Mouse (Mus musculus) forebrain, postnatal 0 days (tissue): ENCODE results near the gene Cd47. TPM values are rescaled to one million over a fixed set of nuclear protein-coding genes. Genes with fewer than 3 reads are reported as not detected.

Source experiments
- ATAC-seq: fragments of 200-750 bp; cut with Nextera tagmentation; 2 replicates; pipeline ENCODE4 v1.8.0; 2017; ENCODE audit warnings: mild to moderate bottlenecking, moderate library complexity
- DNase-seq: peaks from one replicate; pipeline ENCODE4 v3.0.0-alpha.2; 2015
- H3K27ac ChIP-seq: fragments of 300-500 bp; sonication (generic); 2 replicates; pipeline ENCODE4 v1.5.1; 2014; ENCODE audit warnings: low read depth, mild to moderate bottlenecking, antibody characterized with exemption, low read length, moderate library complexity, mixed read lengths
- H3K27me3 ChIP-seq: fragments of 300-500 bp; sonication (generic); 2 replicates; pipeline ENCODE4 v1.6.1; 2014; ENCODE audit warnings: mild to moderate bottlenecking, low read length, mixed read lengths; ENCODE audit not compliant: insufficient read depth
- H3K36me3 ChIP-seq: fragments of 300-500 bp; sonication (generic); 2 replicates; pipeline ENCODE4 v1.6.1; 2014; ENCODE audit warnings: mild to moderate bottlenecking, moderate library complexity; ENCODE audit not compliant: insufficient read depth
- H3K4me1 ChIP-seq: fragments of 300-500 bp; sonication (generic); 2 replicates; pipeline ENCODE4 v1.6.1; 2014; ENCODE audit warnings: antibody characterized with exemption; ENCODE audit not compliant: insufficient read depth
- H3K4me2 ChIP-seq: fragments of 300-500 bp; sonication (generic); 2 replicates; pipeline ENCODE4 v1.6.1; 2014; ENCODE audit warnings: low read depth, mild to moderate bottlenecking, moderate library complexity
- H3K4me3 ChIP-seq: fragments of 300-500 bp; sonication (generic); 2 replicates; pipeline ENCODE4 v1.5.1; 2014; ENCODE audit warnings: low read depth, low read length, mixed read lengths
- H3K9ac ChIP-seq: fragments of 300-500 bp; sonication (generic); 2 replicates; pipeline ENCODE4 v1.6.1; 2014; ENCODE audit warnings: mild to moderate bottlenecking
- H3K9me3 ChIP-seq: fragments of 300-500 bp; sonication (generic); 2 replicates; pipeline ENCODE4 v1.6.1; 2016; ENCODE audit warnings: low read length
- CTCF ChIP-seq: sonication (generic); IDR thresholded peaks from 2 replicates; pipeline ENCODE4 v1.5.1; 2016; ENCODE audit warnings: antibody characterized with exemption, control low read depth, low read depth
- WGBS: fragments of 180-500 bp; shearing (Covaris S2); extraction: QIAGEN DNeasy Blood & Tissue Kit; methylation state at CpG from one replicate; pipeline ENCODE4 v1.1.7; 2014; 5-methylcytosine and 5-hydroxymethylcytosine counted together
- polyA plus RNA-seq: library from polyadenylated mRNA; unstranded; fragments of >200 nt; fragmentation: Nextera tagmentation; extraction: Ambion mirVana; gene quantifications from 2 replicates; pipeline ENCODE4 v1.2.1, GENCODE M21; 2015
- total RNA-seq: library from RNA; depleted of rRNA; stranded (reverse); fragments of >200 nt; gene quantifications from 2 replicates; pipeline ENCODE4 v1.2.3, GENCODE M21; 2014

Gene Cd47
- total and polyA plus RNA-seq, 2 experiments from 2014 or later = 47.3 to 210 TPM

DNA sequence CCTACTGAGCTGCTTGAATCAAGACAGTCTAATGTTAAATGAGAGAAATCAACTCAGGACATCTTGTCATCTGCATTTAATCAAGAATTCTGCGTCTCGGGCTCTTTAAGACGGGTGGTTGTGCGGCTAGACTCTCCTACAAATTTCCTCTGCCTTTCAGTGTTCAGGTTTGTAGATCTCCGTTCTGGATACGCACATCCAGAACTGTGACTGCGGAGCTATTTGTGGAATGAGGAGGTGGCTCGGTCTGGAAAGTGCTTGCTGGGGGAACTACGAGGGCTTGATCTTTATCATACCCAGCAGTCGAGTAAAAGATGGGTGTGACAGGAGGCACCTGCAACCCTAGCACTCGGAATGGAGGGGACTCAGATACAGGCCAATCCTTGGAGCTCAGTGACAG lies 121.8 kb downstream of the Cd47 start:
- Histone ChIP-seq H3K36me3 (no peaks in the 10 kb centered on the region), H3K4me3 (no peak overlapping the region), H3K4me2 (no peak overlapping the region), H3K9me3 (no peaks in the 10 kb centered on the region), H3K27ac (no peak overlapping the region), H3K9ac (no peak overlapping the region), H3K27me3 (no peaks in the 10 kb centered on the region), H3K4me1 (no peaks in the 10 kb centered on the region)
- DNase-seq = no peak
- ATAC-seq = no peak
- TF ChIP-seq CTCF = no peak
- 87% methylated on average over 11 of the region's 11 CpGs for WGBS

GRCm38 (mm10) chr16:49923720-49924119 lies 123.4 kb downstream of the Cd47 start:
- 61% methylated on average over 9 of the region's 9 CpGs for WGBS
- H3K27me3 ChIP-seq = no peaks in the 10 kb centered on the region
- H3K4me2 ChIP-seq = no peak overlapping the region
- no peaks in the 10 kb centered on the region for H3K4me1 ChIP-seq
- TF ChIP-seq CTCF = no peak
- no peak overlapping the region for H3K27ac ChIP-seq
- H3K9me3 ChIP-seq = no peaks in the 10 kb centered on the region
- no peak overlapping the region for H3K9ac ChIP-seq
- no peak for DNase-seq
- H3K4me3 ChIP-seq = no peak overlapping the region
- ATAC-seq = no peak
- H3K36me3 ChIP-seq = no peaks in the 10 kb centered on the region

DNA sequence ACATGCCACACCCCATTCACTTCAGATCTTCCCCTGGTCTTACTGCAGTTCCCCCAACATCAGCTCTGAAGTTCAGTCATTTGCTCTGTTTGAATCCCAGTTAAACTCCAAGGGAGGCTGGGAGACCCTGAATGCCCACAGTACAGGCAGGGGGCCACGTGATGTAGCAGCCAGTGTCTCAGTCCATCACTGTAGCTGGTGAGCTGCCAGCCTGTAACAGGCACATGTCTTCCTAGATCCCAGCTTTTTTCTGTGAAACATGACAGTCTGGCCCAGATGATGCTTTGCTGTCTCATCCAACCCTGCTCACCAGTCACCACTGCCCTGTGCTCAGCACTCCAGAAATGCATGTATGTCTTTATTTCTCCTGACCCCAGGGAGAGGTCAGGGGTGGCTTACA lies 124.6 kb downstream of the Cd47 start:
- TF ChIP-seq CTCF = no peak
- H3K9me3 ChIP-seq = no peaks in the 10 kb centered on the region
- no peak overlapping the region for H3K4me2 ChIP-seq
- no peak for DNase-seq
- H3K27me3 ChIP-seq = no peaks in the 10 kb centered on the region
- peak; percentile 32; the same call in 1 of the 2 replicates for ATAC-seq
- H3K9ac ChIP-seq = no peak overlapping the region
- 42% methylated on average over 1 of the region's 1 CpGs for WGBS
- no peaks in the 10 kb centered on the region for H3K36me3 ChIP-seq
- H3K4me3 ChIP-seq = no peak overlapping the region
- no peak overlapping the region for H3K27ac ChIP-seq
- no peaks in the 10 kb centered on the region for H3K4me1 ChIP-seq

DNA sequence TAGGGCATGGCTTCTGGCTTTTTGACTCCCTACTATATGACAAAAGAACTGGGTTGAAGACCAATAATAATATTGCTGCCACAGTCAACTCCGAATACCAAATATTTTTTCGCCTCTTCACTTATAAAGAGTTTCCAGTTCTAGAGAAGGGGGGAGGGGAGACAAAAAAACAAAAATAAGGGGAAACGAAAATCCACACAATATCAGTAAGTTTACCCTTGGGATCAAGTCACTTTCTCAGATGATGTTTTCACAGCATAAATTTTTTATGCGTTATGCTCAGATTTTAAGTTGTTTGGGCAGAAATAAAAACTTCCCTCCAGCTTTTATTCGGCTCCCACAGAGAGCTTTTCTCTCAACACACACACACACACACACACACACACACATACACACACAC lies 132.9 kb downstream of the Cd47 start:
- TF ChIP-seq CTCF = no peak
- H3K9ac ChIP-seq = no peak overlapping the region
- H3K36me3 ChIP-seq = no peaks in the 10 kb centered on the region
- DNase-seq = no peak
- H3K27ac ChIP-seq = no peak overlapping the region
- no peaks in the 10 kb centered on the region for H3K4me1 ChIP-seq
- H3K4me2 ChIP-seq = no peak overlapping the region
- WGBS = 87% methylated on average over 5 of the region's 5 CpGs
- no peaks in the 10 kb centered on the region for H3K27me3 ChIP-seq
- no peak overlapping the region for H3K4me3 ChIP-seq
- no peak for ATAC-seq
- no peaks in the 10 kb centered on the region for H3K9me3 ChIP-seq

GRCm38 (mm10) chr16:49936008-49936443 lies 135.7 kb downstream of the Cd47 start:
- 85% methylated on average over 6 of the region's 6 CpGs for WGBS
- Histone ChIP-seq H3K4me1 (no peaks in the 10 kb centered on the region), H3K9me3 (no peaks in the 10 kb centered on the region), H3K9ac (no peak overlapping the region), H3K27me3 (no peaks in the 10 kb centered on the region), H3K36me3 (no peaks in the 10 kb centered on the region), H3K27ac (no peak overlapping the region), H3K4me3 (no peak overlapping the region), H3K4me2 (no peak overlapping the region)
- TF ChIP-seq CTCF = no peak
- ATAC-seq (no peak), DNase-seq (no peak)

GRCm38 (mm10) chr16:49936793-49937192 lies 136.5 kb downstream of the Cd47 start:
- TF ChIP-seq CTCF = no peak
- no peak overlapping the region for H3K27ac ChIP-seq
- H3K4me1 ChIP-seq = no peaks in the 10 kb centered on the region
- no peak overlapping the region for H3K9ac ChIP-seq
- H3K27me3 ChIP-seq = no peaks in the 10 kb centered on the region
- H3K36me3 ChIP-seq = no peaks in the 10 kb centered on the region
- ATAC-seq (peak; percentile 74), DNase-seq (no peak)
- H3K4me3 ChIP-seq = no peak overlapping the region
- H3K4me2 ChIP-seq = no peak overlapping the region
- WGBS = 26% methylated on average over 5 of the region's 5 CpGs
- no peaks in the 10 kb centered on the region for H3K9me3 ChIP-seq

DNA sequence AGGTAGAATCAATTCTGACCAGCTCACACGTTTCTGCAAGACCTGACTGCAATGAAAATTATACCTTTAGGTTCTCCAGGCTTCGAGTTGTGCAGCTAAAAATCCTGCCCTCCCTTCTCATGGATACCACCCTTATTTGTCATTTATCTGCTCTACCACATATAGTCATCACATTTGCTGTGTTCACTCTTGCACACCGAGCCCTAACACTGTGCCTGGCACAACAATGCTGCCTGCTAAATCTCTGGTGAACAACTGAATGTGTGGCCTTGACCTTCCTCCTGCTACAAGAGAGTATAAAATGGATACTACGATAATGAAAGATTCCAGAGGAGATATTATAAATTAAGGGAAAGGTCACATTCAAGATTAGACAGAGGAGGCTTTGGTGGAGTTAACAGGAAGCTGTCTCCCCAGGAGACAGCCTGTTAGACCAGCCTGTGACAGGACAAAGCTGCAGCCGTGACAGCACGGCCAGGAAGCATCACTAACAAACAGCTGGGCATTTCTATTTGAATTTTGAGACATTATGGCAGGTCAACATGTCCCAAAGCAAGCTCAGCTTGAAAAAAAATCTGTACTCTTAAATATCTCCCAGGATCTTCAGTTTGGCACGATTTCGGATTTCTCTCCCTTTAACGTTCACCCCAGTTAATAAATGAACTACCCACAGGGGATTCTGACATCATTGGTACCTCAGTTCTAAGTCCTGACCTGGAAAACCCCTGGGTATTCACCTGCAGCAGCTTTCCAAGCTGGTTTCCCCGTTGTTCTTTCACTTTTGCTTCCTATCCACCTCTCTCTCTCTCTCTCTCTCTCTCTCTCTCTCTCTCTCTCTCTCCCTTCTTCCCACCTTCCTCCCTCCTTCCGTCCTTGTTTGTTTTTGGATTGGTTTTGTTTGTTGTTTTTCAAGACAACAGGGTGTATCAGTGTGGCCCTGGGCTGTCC lies 137.2 kb downstream of the Cd47 start:
- Histone ChIP-seq H3K4me2 (no peak overlapping the region), H3K4me1 (no peaks in the 10 kb centered on the region), H3K36me3 (no peaks in the 10 kb centered on the region), H3K4me3 (no peak overlapping the region), H3K27ac (no peak overlapping the region), H3K9me3 (no peaks in the 10 kb centered on the region), H3K27me3 (no peaks in the 10 kb centered on the region), H3K9ac (no peak overlapping the region)
- TF ChIP-seq CTCF = no peak
- DNase-seq (no peak), ATAC-seq (no peak)
- WGBS = 52% methylated on average over 11 of the region's 11 CpGs
